Mouse (Mus musculus): ENCODE results near the gene Mcm2. TPM values are rescaled to one million over a fixed set of nuclear protein-coding genes. Genes with fewer than 3 reads are reported as not detected.
A peak's percentile ranks its signal among the peaks of the same experiment; 100 is the strongest.

The Mcm2 gene
- polyA plus RNA-seq (2012) = 101 and 128 TPM in 2 replicates

GRCm38 (mm10) chr6:88898534-88899048 lies at the start of gene Mcm2:
Gene Mcm2, minus strand, starts transcription at chr6:88898780.
- peaks cover 47% of the 10 kb centered on the region for H3K36me3 ChIP-seq (ENCODE audit: control insufficient read depth)
- TF ChIP-seq TAL1 (IDR thresholded peaks at IDR 0.05; ENCODE audit: low read length) (no peak), GATA1 (IDR thresholded peaks at IDR 0.05; ENCODE audit: low read length) (no peak)
- no peaks in the 10 kb centered on the region for H3K27me3 ChIP-seq (ENCODE audit: control insufficient read depth)
- H3K4me1 ChIP-seq (ENCODE audit: control insufficient read depth) = peaks cover 83% of the 10 kb centered on the region
- H3K9me3 ChIP-seq (ENCODE audit: control insufficient read depth, low read length) = no peaks in the 10 kb centered on the region
- H3K4me3 ChIP-seq (replicated peaks) = peak within 1 kb of the TSS; percentile 93

DNA sequence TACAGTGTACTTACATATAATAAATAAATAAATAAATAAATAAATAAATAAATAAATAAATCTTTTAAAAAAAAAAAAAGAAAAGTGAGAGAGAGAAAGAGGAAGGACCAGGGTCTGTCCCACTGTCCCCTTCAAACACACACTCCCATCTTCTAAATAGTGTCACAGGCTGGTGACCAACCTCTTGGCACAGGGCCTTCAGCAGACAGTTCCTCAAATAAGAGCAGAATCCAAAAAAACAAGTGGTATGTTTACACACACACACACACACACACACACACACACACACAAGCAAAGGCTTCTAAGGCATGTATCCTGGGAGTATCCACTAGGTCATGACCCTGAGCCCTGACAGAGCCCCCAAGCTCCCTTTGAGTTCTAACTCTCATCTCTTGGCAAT lies 49.2 kb upstream of the Mcm2 start:
- Histone ChIP-seq H3K27me3 (ENCODE audit: control insufficient read depth) (no peaks in the 10 kb centered on the region), H3K9me3 (ENCODE audit: control insufficient read depth, low read length) (no peaks in the 10 kb centered on the region), H3K4me1 (ENCODE audit: control insufficient read depth) (no peaks in the 10 kb centered on the region), H3K4me3 (replicated peaks) (no peak overlapping the region), H3K36me3 (ENCODE audit: control insufficient read depth) (no peaks in the 10 kb centered on the region)
- TF ChIP-seq TAL1 (IDR thresholded peaks at IDR 0.05; ENCODE audit: low read length) (no peak), GATA1 (IDR thresholded peaks at IDR 0.05; ENCODE audit: low read length) (no peak)

DNA sequence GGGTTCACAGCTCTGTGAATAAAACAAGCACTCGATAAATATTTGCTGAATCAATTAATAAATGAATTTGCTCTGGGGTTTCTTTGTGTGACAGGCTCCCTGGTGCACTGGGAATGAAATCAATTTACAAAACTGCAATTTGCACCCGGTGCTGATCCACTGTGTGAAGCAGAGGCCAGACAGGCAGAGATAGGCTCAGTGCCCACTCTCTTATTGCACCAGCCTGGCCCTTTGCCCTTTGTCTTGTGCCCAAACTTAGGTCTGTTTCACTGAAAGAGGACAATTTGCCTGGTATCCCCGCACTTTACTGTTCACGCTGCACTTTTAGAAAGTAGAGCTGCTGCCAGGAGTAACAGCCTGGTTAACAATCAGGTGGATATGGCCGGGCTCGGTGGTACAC lies 47.9 kb upstream of the Mcm2 start:
- Histone ChIP-seq H3K27me3 (ENCODE audit: control insufficient read depth) (no peaks in the 10 kb centered on the region; the same call in 1 of the 2 replicates), H3K9me3 (ENCODE audit: control insufficient read depth, low read length) (no peaks in the 10 kb centered on the region), H3K4me3 (replicated peaks) (no peak overlapping the region), H3K36me3 (ENCODE audit: control insufficient read depth) (no peaks in the 10 kb centered on the region), H3K4me1 (ENCODE audit: control insufficient read depth) (no peaks in the 10 kb centered on the region)
- TF ChIP-seq GATA1 (IDR thresholded peaks at IDR 0.05; ENCODE audit: low read length) = no peak
- TF ChIP-seq TAL1 (IDR thresholded peaks at IDR 0.05; ENCODE audit: low read length) = no peak

DNA sequence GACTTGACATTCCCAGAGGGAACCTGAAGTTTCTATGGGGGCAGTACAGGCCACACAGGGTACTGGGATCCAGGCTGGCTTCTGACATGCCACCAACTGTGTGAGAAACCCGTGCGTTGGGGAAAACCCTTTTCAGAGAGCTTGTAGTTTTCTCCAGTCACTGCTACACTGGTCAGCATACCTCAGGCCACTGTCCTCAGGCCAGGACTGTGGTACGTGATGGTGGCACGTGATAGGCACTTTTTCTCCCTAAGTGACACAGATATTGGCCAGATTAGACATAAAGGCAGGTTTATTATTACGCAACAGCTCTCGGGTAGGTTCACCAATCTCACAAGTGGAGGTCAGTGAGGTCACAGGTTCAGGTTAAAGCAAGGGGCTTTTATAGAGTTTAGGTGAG lies 45.1 kb upstream of the Mcm2 start:
- H3K9me3 ChIP-seq (ENCODE audit: control insufficient read depth, low read length) = no peaks in the 10 kb centered on the region
- no peaks in the 10 kb centered on the region for H3K36me3 ChIP-seq (ENCODE audit: control insufficient read depth)
- H3K4me1 ChIP-seq (ENCODE audit: control insufficient read depth) = no peaks in the 10 kb centered on the region; the same call in 1 of the 2 replicates
- H3K27me3 ChIP-seq (ENCODE audit: control insufficient read depth) = peaks cover 5% of the 10 kb centered on the region
- no peak overlapping the region for H3K4me3 ChIP-seq (replicated peaks)
- TF ChIP-seq GATA1 (IDR thresholded peaks at IDR 0.05; ENCODE audit: low read length) (no peak), TAL1 (IDR thresholded peaks at IDR 0.05; ENCODE audit: low read length) (no peak)

DNA sequence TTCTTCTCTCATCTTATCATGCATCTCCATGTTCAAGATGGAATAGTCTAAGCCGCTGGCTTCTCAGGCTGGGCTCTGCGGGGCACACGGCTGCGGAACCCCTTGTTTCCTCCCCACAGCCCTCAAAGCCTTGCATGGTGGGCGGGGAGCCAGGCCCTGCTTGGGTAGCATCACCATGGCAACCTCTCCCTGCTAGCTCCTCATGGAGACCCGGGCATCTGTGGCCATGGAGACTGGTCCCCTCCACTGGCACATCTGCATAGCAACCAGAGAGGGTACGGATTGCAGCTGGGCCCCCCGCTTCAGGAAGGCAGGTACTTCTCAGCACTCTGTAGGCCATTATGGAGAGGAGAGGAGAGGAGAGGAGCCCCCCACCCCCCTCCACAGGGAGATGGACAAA lies 44.0 kb upstream of the Mcm2 start:
- H3K4me3 ChIP-seq (replicated peaks) = no peak overlapping the region
- H3K9me3 ChIP-seq (ENCODE audit: control insufficient read depth, low read length) = no peaks in the 10 kb centered on the region
- H3K4me1 ChIP-seq (ENCODE audit: control insufficient read depth) = no peaks in the 10 kb centered on the region; the same call in 1 of the 2 replicates
- TF ChIP-seq TAL1 (IDR thresholded peaks at IDR 0.05; ENCODE audit: low read length) = no peak
- TF ChIP-seq GATA1 (IDR thresholded peaks at IDR 0.05; ENCODE audit: low read length) = no peak
- no peaks in the 10 kb centered on the region for H3K36me3 ChIP-seq (ENCODE audit: control insufficient read depth)
- peaks cover 8% of the 10 kb centered on the region for H3K27me3 ChIP-seq (ENCODE audit: control insufficient read depth)

GRCm38 (mm10) chr6:88941628-88942027 lies 43.0 kb upstream of the Mcm2 start:
- H3K27me3 ChIP-seq (ENCODE audit: control insufficient read depth) = peaks cover 14% of the 10 kb centered on the region
- TF ChIP-seq GATA1 (IDR thresholded peaks at IDR 0.05; ENCODE audit: low read length) (no peak), TAL1 (IDR thresholded peaks at IDR 0.05; ENCODE audit: low read length) (no peak)
- no peaks in the 10 kb centered on the region; the same call in 1 of the 2 replicates for H3K4me1 ChIP-seq (ENCODE audit: control insufficient read depth)
- no peak overlapping the region for H3K4me3 ChIP-seq (replicated peaks)
- no peaks in the 10 kb centered on the region for H3K9me3 ChIP-seq (ENCODE audit: control insufficient read depth, low read length)
- no peaks in the 10 kb centered on the region for H3K36me3 ChIP-seq (ENCODE audit: control insufficient read depth)

GRCm38 (mm10) chr6:88940090-88940916 lies 41.7 kb upstream of the Mcm2 start:
- Histone ChIP-seq H3K4me3 (replicated peaks) (no peak overlapping the region), H3K4me1 (ENCODE audit: control insufficient read depth) (no peaks in the 10 kb centered on the region; the same call in 1 of the 2 replicates), H3K36me3 (ENCODE audit: control insufficient read depth) (no peaks in the 10 kb centered on the region), H3K9me3 (ENCODE audit: control insufficient read depth, low read length) (no peaks in the 10 kb centered on the region), H3K27me3 (ENCODE audit: control insufficient read depth) (peaks cover 19% of the 10 kb centered on the region)
- no peak for TF ChIP-seq GATA1 (IDR thresholded peaks at IDR 0.05; ENCODE audit: low read length)
- no peak for TF ChIP-seq TAL1 (IDR thresholded peaks at IDR 0.05; ENCODE audit: low read length)

GRCm38 (mm10) chr6:88939281-88940089 lies 40.9 kb upstream of the Mcm2 start:
- Histone ChIP-seq H3K27me3 (ENCODE audit: control insufficient read depth) (peaks cover 23% of the 10 kb centered on the region), H3K4me1 (ENCODE audit: control insufficient read depth) (no peaks in the 10 kb centered on the region; the same call in 1 of the 2 replicates)
- TF ChIP-seq TAL1 (IDR thresholded peaks at IDR 0.05; ENCODE audit: low read length) (no peak), GATA1 (IDR thresholded peaks at IDR 0.05; ENCODE audit: low read length) (no peak)

DNA sequence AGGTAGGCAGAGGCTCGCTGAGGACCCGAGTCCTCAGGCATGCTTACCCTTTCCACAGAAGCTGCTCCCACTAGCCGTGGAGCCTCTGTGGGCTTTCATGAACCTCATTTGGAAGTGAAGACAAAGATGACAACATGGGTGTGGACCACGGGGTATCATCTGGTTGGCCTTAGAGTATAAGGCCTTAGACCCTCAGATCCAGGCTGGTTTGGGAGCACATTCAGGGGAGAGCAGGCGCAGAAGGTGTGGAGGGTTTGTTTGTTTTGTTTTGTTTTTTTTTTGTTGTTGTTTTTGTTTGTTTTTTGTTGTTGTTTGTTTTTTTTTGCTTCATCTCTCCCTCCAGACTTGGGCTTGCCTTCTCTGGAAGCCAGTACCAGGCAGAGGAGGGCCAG lies 40.1 kb upstream of the Mcm2 start:
- H3K4me1 ChIP-seq (ENCODE audit: control insufficient read depth) = no peaks in the 10 kb centered on the region; the same call in 1 of the 2 replicates
- no peaks in the 10 kb centered on the region for H3K36me3 ChIP-seq (ENCODE audit: control insufficient read depth)
- H3K9me3 ChIP-seq (ENCODE audit: control insufficient read depth, low read length) = no peaks in the 10 kb centered on the region
- no peak for TF ChIP-seq TAL1 (IDR thresholded peaks at IDR 0.05; ENCODE audit: low read length)
- no peak for TF ChIP-seq GATA1 (IDR thresholded peaks at IDR 0.05; ENCODE audit: low read length)
- peaks cover 26% of the 10 kb centered on the region for H3K27me3 ChIP-seq (ENCODE audit: control insufficient read depth)
- H3K4me3 ChIP-seq (replicated peaks) = no peak overlapping the region

More at GRCm38 (mm10) chr6:88939281-88940089, 40.9 kb upstream of the Mcm2 start:
- Histone ChIP-seq H3K4me3 (replicated peaks) (no peak overlapping the region), H3K36me3 (ENCODE audit: control insufficient read depth) (no peaks in the 10 kb centered on the region), H3K9me3 (ENCODE audit: control insufficient read depth, low read length) (no peaks in the 10 kb centered on the region)
